22 mouse cellular contexts compared by ENCODE assay signal in the genomic region with DNA sequence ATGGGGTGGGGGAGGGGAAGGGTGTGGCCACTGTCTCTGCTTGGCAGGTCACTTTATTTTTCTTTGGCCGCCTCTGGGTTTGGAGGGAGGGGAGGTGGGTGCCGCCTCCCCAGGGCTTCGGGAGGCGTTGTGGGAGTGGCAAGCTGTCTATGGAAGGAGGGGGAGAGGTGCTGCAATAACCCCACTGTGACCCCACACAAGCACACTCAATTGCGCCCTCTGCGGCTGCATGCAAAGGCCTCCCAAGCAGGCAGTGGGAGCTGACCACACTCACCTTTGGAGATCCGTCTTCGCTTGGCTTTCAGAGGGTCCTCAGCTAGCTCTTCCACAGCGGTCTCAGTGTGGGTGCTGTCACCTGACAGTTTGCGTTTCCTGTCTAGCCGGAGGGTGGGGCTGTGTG.
"Had no signal": no experiment of that assay in that cellular context is flagged by ENCODE, and none has a peak within 500 bp of the region (broad histone marks: within the 10 kb centered on the region; RNA-seq: fewer than 3 reads in every experiment).

No protein-coding gene starts in this region.

- H3K9ac ChIP-seq: limb, embryonic 13.5 days; liver, embryonic 12.5 days; liver, embryonic 15.5 days; lung, embryonic 15.5 days; midbrain, embryonic 13.5 days; neural tube, embryonic 13.5 days; stomach, embryonic 15.5 days had no signal

- H3K4me2 ChIP-seq: limb, embryonic 13.5 days; liver, embryonic 12.5 days; liver, embryonic 15.5 days; lung, embryonic 15.5 days; midbrain, embryonic 13.5 days; neural tube, embryonic 13.5 days; stomach, embryonic 15.5 days had no signal

- H3K27ac ChIP-seq: limb, embryonic 10.5 days; limb, embryonic 13.5 days; liver, embryonic 12.5 days; liver, embryonic 15.5 days; lung, embryonic 15.5 days; neural tube, embryonic 13.5 days; stomach, embryonic 15.5 days had no signal

- ATAC-seq: liver, embryonic 12.5 days; midbrain, embryonic 13.5 days; midbrain, embryonic 16.5 days had no signal

- H3K27me3 ChIP-seq: liver, embryonic 15.5 days; lung, embryonic 15.5 days; midbrain, embryonic 13.5 days; stomach, embryonic 15.5 days had no signal

- H3K9me3 ChIP-seq: limb, embryonic 10.5 days; limb, embryonic 13.5 days; liver, embryonic 12.5 days; liver, embryonic 15.5 days; lung, embryonic 15.5 days; midbrain, embryonic 13.5 days; neural tube, embryonic 13.5 days; stomach, embryonic 15.5 days had no signal

- H3K36me3 ChIP-seq: stomach, embryonic 15.5 days had no signal

- H3K4me3 ChIP-seq: limb, embryonic 10.5 days; limb, embryonic 13.5 days; liver, embryonic 12.5 days; liver, embryonic 15.5 days; lung, embryonic 15.5 days; midbrain, embryonic 13.5 days; myocyte; neural tube, embryonic 13.5 days; stomach, embryonic 15.5 days had no signal

- H3K4me1 ChIP-seq: liver, embryonic 12.5 days; liver, embryonic 15.5 days had no signal

- DNase-seq: kidney, adult 18-20 months; kidney, adult 9 months; kidney, postnatal 36 days; liver; lung, adult 18-20 months; lung, postnatal 4 days; retina, postnatal 1 day; right cerebral cortex, postnatal 25 days; spleen, adult 18-20 months; thymus, adult 18-20 months; thymus, postnatal 14 days; thymus, postnatal 4 days had no signal
